Mouse (Mus musculus) testis, adult 2 months (tissue): ENCODE measurements around the gene Meis3. TPM values are rescaled to one million over a fixed set of nuclear protein-coding genes. Genes with fewer than 3 reads are reported as not detected.

Source experiments
- H3K27ac ChIP-seq: fragments of 200-500 bp; 2 replicates; pipeline ENCODE4 v1.5.1; 2012; ENCODE audit warnings: low read depth, low read length; ENCODE audit not compliant: control insufficient read depth, insufficient read depth
- H3K27me3 ChIP-seq: fragments of 200-500 bp; 2 replicates; pipeline ENCODE4 v1.6.1; 2012; ENCODE audit warnings: mild to moderate bottlenecking, low read length, moderate library complexity; ENCODE audit not compliant: control insufficient read depth, insufficient read depth
- H3K36me3 ChIP-seq: fragments of 200-500 bp; 2 replicates; pipeline ENCODE4 v1.6.1; 2012; ENCODE audit warnings: mild to moderate bottlenecking, low read length; ENCODE audit not compliant: control insufficient read depth, insufficient read depth
- H3K4me1 ChIP-seq: fragments of 200-500 bp; 2 replicates; pipeline ENCODE4 v1.6.1; 2012; ENCODE audit warnings: low read length; ENCODE audit not compliant: control insufficient read depth, insufficient read depth
- H3K4me3 ChIP-seq: fragments of 200-500 bp; 2 replicates; pipeline ENCODE4 v1.5.1; 2012; ENCODE audit warnings: low read depth, mild to moderate bottlenecking, low read length, moderate library complexity, mixed read lengths; ENCODE audit not compliant: control insufficient read depth
- CTCF ChIP-seq: fragments of 200-500 bp; IDR thresholded peaks from 2 replicates; pipeline ENCODE4 v1.5.1; 2012; ENCODE audit warnings: low read depth, mild to moderate bottlenecking, inconsistent platforms, low read length, moderate library complexity; ENCODE audit not compliant: control insufficient read depth, insufficient read depth, insufficient replicate concordance
- POLR2A ChIP-seq: fragments of 200-500 bp; IDR thresholded peaks from 2 replicates; pipeline ENCODE4 v1.6.1; 2012; ENCODE audit warnings: low read depth, mild to moderate bottlenecking, inconsistent platforms, low read length, moderate library complexity; ENCODE audit not compliant: control insufficient read depth
- polyA plus RNA-seq: library from polyadenylated mRNA; depleted of rRNA; stranded (reverse); fragments of >200 nt; gene quantifications from 2 replicates; pipeline ENCODE4 v1.2.3, GENCODE M21; 2012

Gene Meis3
- polyA plus RNA-seq, 1 experiment = 2.5 TPM

- no peak for TF ChIP-seq POLR2A
- TF ChIP-seq CTCF = no peak
- Histone ChIP-seq H3K4me3 (no peak overlapping the region), H3K27ac (no peak overlapping the region), H3K27me3 (no peaks in the 10 kb centered on the region), H3K36me3 (peaks cover 1% of the 10 kb centered on the region), H3K4me1 (no peaks in the 10 kb centered on the region)
Measured at GRCm38 (mm10) chr7:16202756-16203504, 28.0 kb downstream of the Meis3 start.

- peaks cover 1% of the 10 kb centered on the region for H3K36me3 ChIP-seq
- H3K27me3 ChIP-seq = no peaks in the 10 kb centered on the region
- H3K27ac ChIP-seq = no peak overlapping the region
- TF ChIP-seq POLR2A (no peak), CTCF (no peak)
- no peak overlapping the region for H3K4me3 ChIP-seq
- no peaks in the 10 kb centered on the region for H3K4me1 ChIP-seq
Measured at GRCm38 (mm10) chr7:16203505-16203903, 28.6 kb downstream of the Meis3 start.

GRCm38 (mm10) chr7:16204791-16205190 lies 29.9 kb downstream of the Meis3 start:
- peaks cover 1% of the 10 kb centered on the region for H3K36me3 ChIP-seq
- no peak overlapping the region for H3K4me3 ChIP-seq
- no peak for TF ChIP-seq POLR2A
- no peaks in the 10 kb centered on the region for H3K4me1 ChIP-seq
- no peak overlapping the region for H3K27ac ChIP-seq
- H3K27me3 ChIP-seq = no peaks in the 10 kb centered on the region

GRCm38 (mm10) chr7:16207076-16207475 lies 32.2 kb downstream of the Meis3 start:
- TF ChIP-seq POLR2A (no peak), CTCF (no peak)
- no peak overlapping the region for H3K27ac ChIP-seq
- peaks cover 1% of the 10 kb centered on the region for H3K36me3 ChIP-seq
- no peaks in the 10 kb centered on the region for H3K4me1 ChIP-seq
- H3K27me3 ChIP-seq = no peaks in the 10 kb centered on the region
- no peak overlapping the region for H3K4me3 ChIP-seq

- Histone ChIP-seq H3K27me3 (no peaks in the 10 kb centered on the region), H3K4me3 (no peak overlapping the region), H3K27ac (no peak overlapping the region), H3K36me3 (peaks cover 1% of the 10 kb centered on the region), H3K4me1 (no peaks in the 10 kb centered on the region)
- no peak for TF ChIP-seq CTCF
- no peak for TF ChIP-seq POLR2A
Measured at GRCm38 (mm10) chr7:16207496-16207895, 32.6 kb downstream of the Meis3 start.

- Histone ChIP-seq H3K4me1 (peaks cover 4% of the 10 kb centered on the region; the same call in 1 of the 2 replicates), H3K27me3 (no peaks in the 10 kb centered on the region), H3K27ac (no peak overlapping the region), H3K36me3 (peaks cover 1% of the 10 kb centered on the region), H3K4me3 (no peak overlapping the region)
- no peak for TF ChIP-seq POLR2A
- no peak for TF ChIP-seq CTCF
Measured at GRCm38 (mm10) chr7:16208781-16209665, 34.1 kb downstream of the Meis3 start.

GRCm38 (mm10) chr7:16210862-16211365 lies 36.0 kb downstream of the Meis3 start:
- Histone ChIP-seq H3K4me1 (peaks cover 4% of the 10 kb centered on the region; the same call in 1 of the 2 replicates), H3K27me3 (no peaks in the 10 kb centered on the region), H3K4me3 (no peak overlapping the region), H3K27ac (no peak overlapping the region), H3K36me3 (no peaks in the 10 kb centered on the region; the same call in 1 of the 2 replicates)
- TF ChIP-seq CTCF = no peak
- no peak for TF ChIP-seq POLR2A
